Mouse (Mus musculus): ENCODE results near the gene Isg20l2.

Isg20l2 gene

DNA sequence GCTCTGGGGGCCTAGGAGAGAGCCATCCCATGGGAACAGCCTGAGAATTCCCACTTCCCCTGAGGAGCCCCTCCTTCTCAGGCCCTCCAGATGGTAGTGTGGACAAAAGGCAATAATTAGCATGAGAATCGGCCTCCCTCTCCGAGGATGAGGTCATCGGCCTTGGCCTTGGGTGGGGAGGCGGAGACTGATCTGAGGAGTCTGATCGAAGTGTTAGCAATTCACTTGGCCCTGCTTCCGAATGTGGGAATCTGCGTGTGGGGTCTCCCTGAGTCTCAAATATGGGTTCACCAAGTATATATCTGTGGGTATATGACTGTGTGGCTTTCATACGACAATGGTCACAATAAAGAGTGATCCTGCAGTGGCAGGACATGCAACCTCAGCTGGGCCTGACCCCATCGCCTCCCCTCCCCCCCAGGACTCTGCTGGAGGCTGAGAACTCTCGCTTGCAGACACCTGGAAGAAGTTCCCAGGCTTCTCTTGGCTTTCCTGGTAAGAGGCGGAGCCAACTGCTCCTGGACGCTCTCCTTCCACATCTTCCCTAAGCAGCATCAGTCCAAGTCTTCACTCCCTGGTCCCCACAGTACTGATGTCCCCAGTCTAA lies 44.4 kb downstream of the Isg20l2 start:
- no peak for DNase-seq (ENCODE audit: low spot score in 2 of 2)

DNA sequence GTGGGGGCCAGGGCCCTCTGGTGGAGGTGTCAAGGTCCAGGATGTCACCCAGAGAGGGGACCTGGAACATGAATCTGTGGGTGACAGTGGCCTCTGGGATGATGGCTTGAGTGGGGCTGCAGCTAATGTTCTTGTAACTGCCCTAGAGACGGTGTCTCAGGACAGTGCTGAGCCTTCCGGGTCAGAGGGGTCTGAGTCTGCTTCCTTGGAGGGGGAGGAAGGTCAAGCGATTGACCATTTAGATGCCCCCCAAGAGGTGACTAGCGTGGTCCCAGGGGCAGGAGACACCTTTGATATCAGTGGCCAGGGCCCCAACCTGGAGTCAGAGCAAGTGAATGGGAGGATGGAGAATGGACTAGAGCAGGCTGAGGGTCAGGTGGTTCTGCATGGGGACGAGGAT lies 49.4 kb downstream of the Isg20l2 start:
- no peak for DNase-seq (ENCODE audit: low spot score in 2 of 2)

DNA sequence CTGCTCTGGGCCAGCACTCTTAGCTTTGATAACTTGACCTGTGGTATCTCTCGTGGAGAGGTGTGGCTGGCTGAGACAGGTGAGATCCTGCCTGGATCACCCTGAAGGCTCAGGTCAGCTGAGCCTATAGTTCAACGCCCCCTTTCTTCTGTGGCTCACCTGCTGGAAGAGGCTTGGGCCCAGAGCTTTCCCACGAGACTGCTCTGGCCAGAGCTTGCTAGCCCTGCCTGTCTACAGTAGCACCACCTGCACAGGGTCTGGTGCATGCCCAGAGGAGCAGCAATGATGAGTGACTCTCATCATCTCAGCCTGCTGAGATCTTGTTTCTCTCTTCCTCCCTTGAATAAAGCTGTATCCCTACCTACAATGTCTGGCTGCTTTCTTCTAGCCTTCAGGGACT lies 50.0 kb downstream of the Isg20l2 start:
- DNase-seq (ENCODE audit: low spot score in 2 of 2): no peak

DNA sequence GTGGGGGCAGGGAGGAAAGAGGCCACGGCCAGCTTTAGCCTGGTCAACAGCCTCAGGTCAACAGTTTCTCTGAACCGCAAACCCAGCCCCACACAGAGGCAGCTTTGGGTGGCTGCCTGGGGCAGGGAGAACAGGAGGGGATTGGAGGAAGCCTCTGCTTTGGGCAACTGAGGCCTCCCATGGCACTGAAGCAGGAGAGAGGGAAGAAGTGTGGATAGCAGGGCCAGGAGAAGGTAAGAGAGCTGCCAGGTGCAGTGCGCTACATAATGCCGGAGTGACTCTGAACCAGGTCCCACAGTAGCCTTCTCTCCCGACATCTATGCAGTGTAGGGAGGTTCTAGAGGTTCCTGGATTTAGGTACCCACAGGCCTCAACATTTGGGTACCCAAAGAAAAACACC lies 50.6 kb downstream of the Isg20l2 start:
- DNase-seq (ENCODE audit: low spot score in 2 of 2): no peak

DNA sequence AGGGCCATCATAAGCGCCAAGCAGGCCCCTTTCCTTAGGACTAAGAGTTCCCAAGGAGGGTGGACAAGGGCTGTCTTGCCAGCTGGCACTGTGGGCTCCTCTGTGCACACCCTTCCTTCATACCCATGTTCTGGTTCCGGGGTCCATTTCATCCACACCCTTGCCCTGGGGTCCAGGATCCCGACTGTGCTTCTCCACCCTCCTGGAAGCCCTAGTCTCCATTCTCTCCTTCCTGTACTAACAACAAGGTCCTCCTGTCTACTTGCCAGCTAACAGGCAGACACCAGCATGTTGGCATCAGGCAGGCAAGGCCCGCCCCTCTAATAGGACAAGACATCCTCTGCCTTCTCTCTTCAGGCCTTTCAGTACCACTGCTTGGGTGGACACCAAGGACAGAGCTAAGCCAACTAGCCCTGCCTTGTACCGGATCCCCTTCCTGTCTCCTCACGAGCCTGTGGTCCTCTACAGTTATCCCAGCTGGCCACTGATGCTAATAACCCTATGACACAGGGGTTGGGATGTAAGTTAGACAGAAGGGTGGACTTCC lies 51.2 kb downstream of the Isg20l2 start:
- no peak for DNase-seq (ENCODE audit: low spot score in 2 of 2)

DNA sequence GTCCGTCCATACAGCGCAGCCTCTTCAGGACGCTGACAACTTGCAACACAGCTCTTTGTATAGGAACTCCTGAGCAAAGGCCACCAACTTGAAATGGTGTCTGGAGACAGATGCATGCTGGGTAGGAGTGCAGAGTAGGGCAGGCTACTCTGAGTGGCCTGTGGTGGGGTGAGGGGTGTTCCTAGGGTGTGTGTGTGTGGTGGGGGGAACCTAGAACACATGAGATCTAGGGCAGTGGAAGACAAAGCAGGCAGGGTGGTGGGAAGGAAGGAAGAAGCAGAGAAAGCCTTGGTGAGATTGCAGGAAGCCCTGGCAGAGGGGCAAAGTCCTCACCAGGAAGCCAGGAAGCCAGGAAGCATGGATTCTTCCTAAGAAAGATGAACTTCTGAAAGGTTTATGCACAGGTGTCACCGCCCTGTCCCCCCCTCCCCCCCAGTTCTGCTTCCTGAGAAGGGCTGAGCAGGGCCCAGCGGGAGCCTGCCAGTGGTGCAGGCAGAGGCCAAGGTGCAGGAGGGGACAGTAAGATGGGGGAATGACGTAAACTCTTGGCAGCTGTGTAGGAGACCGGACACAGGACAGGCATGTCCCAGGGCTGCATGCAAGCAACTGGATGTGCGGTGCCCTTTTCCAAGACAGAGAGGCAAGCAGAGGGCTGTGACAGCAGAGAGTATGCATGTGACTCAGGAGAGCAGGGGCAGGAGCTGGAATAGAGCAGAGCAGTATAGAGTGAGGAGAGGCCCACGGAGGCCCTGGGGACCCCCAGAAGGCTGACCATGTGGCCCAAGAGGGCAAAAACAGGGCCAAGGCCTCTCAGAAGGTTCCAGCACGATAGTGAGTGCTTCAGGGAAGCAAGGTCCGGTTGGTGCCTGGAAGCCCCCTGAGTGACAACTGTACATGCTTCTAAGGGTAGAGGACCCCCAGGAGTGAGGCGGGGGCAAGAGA lies 52.1 kb downstream of the Isg20l2 start:
- DNase-seq (ENCODE audit: low spot score in 2 of 2): no peak

DNA sequence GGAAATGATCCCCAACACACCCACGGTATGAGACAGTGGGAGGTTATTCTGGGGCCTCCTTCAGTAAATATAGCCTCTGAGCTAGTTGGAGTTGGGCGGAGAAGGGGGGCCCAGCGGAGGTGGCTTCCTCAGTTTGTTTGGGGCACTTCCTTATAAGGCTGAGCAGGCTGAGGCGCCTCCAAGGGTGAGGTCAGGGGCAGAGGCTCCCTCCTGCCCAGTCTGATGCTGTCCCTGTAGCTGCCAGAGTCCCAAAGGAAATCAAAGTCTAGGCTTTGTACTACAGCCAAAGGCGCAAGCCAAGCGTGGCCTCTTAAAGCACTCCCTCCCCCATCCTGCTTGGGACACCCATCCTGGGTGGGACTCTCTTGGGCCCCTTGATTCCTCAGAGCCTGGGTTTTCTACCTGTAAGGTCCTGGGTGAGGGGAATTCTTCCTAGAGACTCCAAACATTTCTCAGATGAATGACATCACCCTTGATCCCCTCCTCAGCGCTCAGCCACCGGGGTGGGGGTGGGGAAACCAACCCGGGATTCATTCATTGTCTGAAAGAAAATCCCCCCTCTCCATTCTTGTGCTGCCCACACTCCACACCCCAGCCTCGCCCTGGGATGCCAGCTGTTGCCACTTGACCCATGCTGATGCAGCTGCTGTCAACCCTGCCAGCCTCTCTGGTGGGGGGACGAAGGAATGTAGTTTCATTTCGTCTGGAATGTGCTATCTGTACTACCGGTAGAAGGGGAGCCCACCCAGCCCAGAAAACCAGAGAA lies 52.9 kb downstream of the Isg20l2 start:
- no peak for DNase-seq (ENCODE audit: low spot score in 2 of 2)

DNA sequence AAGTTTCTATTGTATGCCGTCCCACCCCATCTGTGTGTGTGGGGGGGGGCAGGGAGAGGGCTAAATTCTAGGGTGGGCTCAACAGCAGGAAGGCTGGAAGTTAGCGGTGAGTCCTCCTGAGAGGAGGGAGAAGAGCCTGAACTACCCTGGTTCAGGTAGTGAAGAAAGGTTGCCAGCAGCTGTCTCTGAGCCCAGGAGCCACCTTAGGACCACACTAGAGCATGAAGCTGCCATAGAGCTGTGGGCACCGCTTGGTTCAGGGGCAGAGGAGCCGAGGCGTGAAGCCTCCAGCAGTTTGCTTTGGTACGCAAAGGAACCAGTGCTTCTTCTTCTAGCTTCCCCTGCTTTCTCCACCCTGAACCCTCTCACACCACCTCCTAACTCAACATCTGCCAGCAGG lies 53.5 kb downstream of the Isg20l2 start:
- no peak for DNase-seq (ENCODE audit: low spot score in 2 of 2)

DNA sequence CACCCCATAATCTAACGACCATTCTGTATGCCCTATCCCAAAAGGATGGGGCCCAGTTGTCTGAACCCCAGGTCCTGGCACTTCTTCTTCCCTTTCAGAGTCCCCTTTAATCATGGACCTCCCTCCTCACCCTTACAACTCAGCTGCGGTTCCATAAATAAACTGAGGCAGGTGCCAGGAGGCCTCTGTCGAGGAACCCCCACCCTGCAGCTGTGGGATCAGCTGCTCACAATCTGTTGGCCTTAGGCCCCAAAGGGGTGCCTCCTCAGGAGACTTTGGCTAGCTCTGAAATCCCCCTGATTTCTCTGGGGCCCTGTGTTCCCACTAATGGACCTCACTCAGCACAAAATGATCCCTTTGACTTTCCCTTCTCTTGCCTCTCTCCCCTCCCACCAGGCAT lies 54.0 kb downstream of the Isg20l2 start:
- no peak for DNase-seq (ENCODE audit: low spot score in 2 of 2)

DNA sequence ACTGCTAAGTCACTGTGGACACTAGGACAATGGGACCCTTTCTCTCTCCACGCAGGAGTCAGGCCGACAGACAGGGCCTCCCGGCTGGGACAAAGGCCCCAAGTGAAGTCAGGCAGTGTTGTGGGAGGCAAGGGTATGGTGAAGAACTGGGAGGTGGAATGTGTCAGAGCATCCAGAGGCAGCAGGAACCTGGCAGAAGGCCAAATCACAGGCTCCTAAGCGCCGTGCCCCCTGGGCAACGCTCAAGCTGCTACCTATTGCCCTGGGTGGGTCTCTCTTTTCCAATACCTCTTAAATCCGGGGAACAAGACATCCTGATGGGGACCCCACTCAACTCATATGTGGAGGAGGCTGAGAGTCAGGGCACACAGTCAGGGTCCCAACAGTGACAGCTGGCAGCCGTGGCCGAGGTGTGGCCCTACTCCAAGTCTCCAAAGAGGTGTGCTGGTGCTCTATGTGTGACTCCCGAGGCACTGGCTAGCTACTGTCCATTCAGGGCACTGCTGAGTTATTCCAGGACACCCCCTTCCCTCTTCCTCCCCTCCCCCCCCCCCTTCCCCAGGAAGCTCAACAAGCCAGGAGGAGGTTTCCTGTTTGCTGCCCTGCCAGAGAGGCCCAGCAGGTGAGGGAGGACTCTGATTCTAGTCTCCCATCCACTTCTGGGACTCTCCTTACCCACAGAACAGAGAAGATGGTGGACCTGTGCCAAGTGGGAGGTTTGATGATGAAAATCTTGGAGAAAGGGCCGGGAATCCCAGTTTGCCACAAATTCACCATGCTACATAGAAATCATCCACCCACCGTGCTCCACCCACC lies 55.6 kb downstream of the Isg20l2 start:
- DNase-seq (ENCODE audit: low spot score in 2 of 2): no peak

DNA sequence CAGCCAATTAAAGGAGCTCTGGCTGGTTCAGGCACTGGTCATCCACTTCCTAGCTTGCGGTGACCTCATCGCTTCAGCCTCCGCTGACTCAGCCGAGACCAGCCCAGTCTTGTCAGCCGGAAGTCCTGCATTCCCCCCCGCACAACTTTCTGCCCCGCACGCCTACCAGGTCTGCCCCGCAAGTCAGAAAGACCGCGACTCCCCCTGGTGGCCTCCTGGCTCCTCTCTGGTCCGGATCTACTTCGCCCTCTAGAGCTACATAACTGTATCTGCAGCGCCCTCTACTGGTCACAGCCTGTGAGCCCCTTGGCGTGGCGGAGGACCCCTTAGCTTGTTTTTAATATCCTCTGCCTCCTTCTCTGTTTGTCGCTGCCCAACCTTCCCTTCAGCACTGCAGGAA lies 56.8 kb downstream of the Isg20l2 start:
- peak; percentile 89 to 90 for DNase-seq (ENCODE audit: low spot score in 2 of 2)

DNA sequence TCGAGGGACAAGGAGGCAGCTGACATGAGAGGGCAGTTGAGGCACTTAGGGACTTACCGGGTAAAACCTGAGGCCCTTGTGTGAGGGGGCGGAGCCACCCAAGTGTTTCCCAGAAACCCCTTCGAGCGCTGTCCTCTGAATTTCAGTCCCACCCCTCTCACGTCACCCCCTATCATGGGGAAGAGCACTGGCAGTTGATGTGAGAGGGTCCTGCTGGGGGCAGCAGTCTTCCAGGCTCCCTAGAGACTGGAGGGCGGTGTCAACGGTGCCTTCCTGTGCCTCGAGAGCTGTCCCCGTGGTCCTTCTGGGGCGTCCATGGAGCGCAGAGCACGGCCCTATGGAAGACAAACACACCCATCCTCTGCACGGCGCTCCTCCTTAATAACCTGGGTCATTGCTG lies 57.5 kb downstream of the Isg20l2 start:
- DNase-seq (ENCODE audit: low spot score in 2 of 2): no peak

DNA sequence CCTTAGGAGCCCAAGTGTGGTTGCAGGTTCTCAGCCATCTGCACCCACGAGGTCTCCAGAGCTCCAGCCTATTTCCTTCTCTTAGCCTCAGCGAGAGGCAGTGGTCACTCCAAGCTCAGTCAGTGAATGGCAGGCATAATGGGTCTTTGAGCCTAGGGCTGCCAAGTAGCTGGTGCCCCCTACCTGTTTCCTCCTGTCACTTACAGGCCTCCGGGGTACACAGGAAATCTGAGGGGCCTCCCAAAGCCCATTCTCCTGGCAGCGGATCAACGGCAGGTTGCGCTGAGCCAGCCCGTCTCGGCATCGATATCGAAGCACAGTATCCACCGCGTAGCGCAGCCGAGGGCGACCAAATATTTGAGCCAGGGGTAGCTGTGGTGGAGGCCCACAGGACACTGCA lies 58.0 kb downstream of the Isg20l2 start:
- no peak for DNase-seq (ENCODE audit: low spot score in 2 of 2)

DNA sequence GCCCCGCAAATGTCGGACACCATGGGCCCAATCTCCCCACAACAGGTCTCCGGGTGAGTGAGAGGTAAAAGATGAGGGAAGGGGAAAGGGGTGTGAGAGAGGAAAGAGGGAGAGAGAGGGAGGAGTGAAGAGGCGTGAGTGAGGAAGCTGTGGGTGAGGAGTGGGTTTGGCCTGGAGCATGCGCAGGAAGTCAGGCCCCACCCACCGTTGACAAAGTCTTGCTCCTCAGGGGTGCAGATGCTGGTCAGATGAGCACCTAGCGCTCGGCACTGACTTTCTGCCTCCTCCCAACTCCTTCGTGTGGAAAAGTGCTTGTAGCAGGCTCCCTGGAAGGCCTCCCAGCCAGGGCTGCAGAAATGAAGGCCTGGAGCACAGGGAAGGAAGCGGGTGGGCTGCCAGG lies 59.8 kb downstream of the Isg20l2 start:
- DNase-seq (ENCODE audit: low spot score in 2 of 2): no peak
